In genomic region chr12:112746808-112747605, GRCm38 (mm10) we compare ENCODE assay signal across 8 mouse cellular contexts. TPM values are rescaled to one million over a fixed set of nuclear protein-coding genes. Genes with fewer than 3 reads are reported as not detected.
DNase-seq lines count a peak whose midpoint lies in the region; ATAC-seq and TF ChIP-seq lines count a peak whose summit lies in the region.

No protein-coding gene starts in this region.

- peaks cover 18% of the 10 kb centered on the region for H3K36me3 ChIP-seq in embryonic facial prominence, embryonic 14.5 days (ENCODE audit: control insufficient read depth, insufficient read depth, low read length)
- H3K36me3 ChIP-seq in hindbrain, embryonic 10.5 days = peaks cover 18% of the 10 kb centered on the region; the same call in 1 of the 2 replicates
- H3K36me3 ChIP-seq in liver, embryonic 15.5 days (replicated peaks) = no peaks in the 10 kb centered on the region
- H3K36me3 ChIP-seq in neural tube, embryonic 12.5 days = peaks cover 25% of the 10 kb centered on the region

- WGBS in embryonic facial prominence, embryonic 14.5 days = 10% methylated on average over 10 of the region's 10 CpGs
- WGBS in hindbrain, embryonic 10.5 days = 19% methylated on average over 10 of the region's 10 CpGs
- WGBS in liver, embryonic 15.5 days (ENCODE audit: insufficient replicate concordance) = 24% methylated on average over 10 of the region's 10 CpGs
- 30% methylated on average over 10 of the region's 10 CpGs for WGBS in neural tube, embryonic 12.5 days

- ATAC-seq in embryonic facial prominence, embryonic 14.5 days (ENCODE audit: low read depth) = peak; percentile 64
- ATAC-seq in liver, embryonic 15.5 days (ENCODE audit: insufficient read depth) = peak; percentile 10; the same call in 1 of the 2 replicates
- peak; percentile 77 for ATAC-seq in neural tube, embryonic 12.5 days (ENCODE audit: low FRiP score, low read depth)
- no peak for ATAC-seq in erythroblast, adult 5-6 weeks (replicated peaks; ENCODE audit: low FRiP score, poor library complexity, severe bottlenecking)

- H3K4me3 ChIP-seq in layer of hippocampus, adult 2 months = no peak overlapping the region
- H3K4me3 ChIP-seq in embryonic facial prominence, embryonic 14.5 days (ENCODE audit: low read depth, low read length) = no peak overlapping the region
- peak overlapping the region; percentile 31 for H3K4me3 ChIP-seq in hindbrain, embryonic 10.5 days
- no peak overlapping the region for H3K4me3 ChIP-seq in liver, embryonic 15.5 days (replicated peaks)
- H3K4me3 ChIP-seq in neural tube, embryonic 12.5 days = no peak overlapping the region

- peak; percentile 85 for TF ChIP-seq CTCF in layer of hippocampus, adult 2 months (conservative IDR thresholded peaks at IDR 0.05)

- peaks cover 7% of the 10 kb centered on the region; the same call in 1 of the 2 replicates for H3K4me1 ChIP-seq in embryonic facial prominence, embryonic 14.5 days (ENCODE audit: control insufficient read depth, insufficient read depth, low read length)
- H3K4me1 ChIP-seq in hindbrain, embryonic 10.5 days (replicated peaks) = peaks cover 41% of the 10 kb centered on the region
- peaks cover 7% of the 10 kb centered on the region for H3K4me1 ChIP-seq in liver, embryonic 15.5 days (replicated peaks)
- peaks cover 15% of the 10 kb centered on the region for H3K4me1 ChIP-seq in neural tube, embryonic 12.5 days

- peak in 1 of 2 experiments; percentile 57 for DNase-seq in layer of hippocampus, adult 2 months (ENCODE audit: low spot score in 2 of 2)
- DNase-seq in layer of hippocampus, adult 9-11 months = no peak
- DNase-seq in R1 (ENCODE audit: low read depth, low spot score) = peak; percentile 75
- peak; percentile 90 for DNase-seq in embryonic facial prominence, embryonic 14.5 days (ENCODE audit: low spot score)
- peak; percentile 61 for DNase-seq in hindbrain, embryonic 10.5 days (ENCODE audit: low spot score)

- no peak overlapping the region for H3K27ac ChIP-seq in layer of hippocampus, adult 2 months
- H3K27ac ChIP-seq in embryonic facial prominence, embryonic 14.5 days (replicated peaks; ENCODE audit: low read depth, low read length) = peak overlapping the region; percentile 74
- peak overlapping the region; percentile 91 for H3K27ac ChIP-seq in hindbrain, embryonic 10.5 days
- H3K27ac ChIP-seq in liver, embryonic 15.5 days (replicated peaks) = no peak overlapping the region
- H3K27ac ChIP-seq in neural tube, embryonic 12.5 days = peak overlapping the region; percentile 83

- H3K4me2 ChIP-seq in embryonic facial prominence, embryonic 14.5 days (ENCODE audit: low read depth, low read length) = peak overlapping the region; percentile 25
- H3K4me2 ChIP-seq in liver, embryonic 15.5 days = no peak overlapping the region
- peak overlapping the region; percentile 32 for H3K4me2 ChIP-seq in neural tube, embryonic 12.5 days (replicated peaks)

- no peaks in the 10 kb centered on the region for H3K27me3 ChIP-seq in embryonic facial prominence, embryonic 14.5 days (replicated peaks; ENCODE audit: control insufficient read depth, insufficient read depth, low read length)
- no peaks in the 10 kb centered on the region for H3K27me3 ChIP-seq in hindbrain, embryonic 10.5 days (ENCODE audit: insufficient read depth, poor library complexity, severe bottlenecking)
- H3K27me3 ChIP-seq in liver, embryonic 15.5 days = 0 out of 2 replicates have a peak, but pooled peaks cover 3% of the 10 kb centered on the region
- no peaks in the 10 kb centered on the region for H3K27me3 ChIP-seq in neural tube, embryonic 12.5 days (replicated peaks)

- peak overlapping the region; percentile 27 for H3K9ac ChIP-seq in embryonic facial prominence, embryonic 14.5 days (ENCODE audit: low read depth, low read length)
- H3K9ac ChIP-seq in liver, embryonic 15.5 days = no peak overlapping the region
- peak overlapping the region; percentile 29; the same call in 1 of the 2 replicates for H3K9ac ChIP-seq in neural tube, embryonic 12.5 days

- H3K9me3 ChIP-seq in embryonic facial prominence, embryonic 14.5 days (ENCODE audit: control insufficient read depth, low read length) = no peaks in the 10 kb centered on the region
- no peaks in the 10 kb centered on the region for H3K9me3 ChIP-seq in hindbrain, embryonic 10.5 days
- H3K9me3 ChIP-seq in liver, embryonic 15.5 days (replicated peaks) = no peaks in the 10 kb centered on the region
- H3K9me3 ChIP-seq in neural tube, embryonic 12.5 days = no peaks in the 10 kb centered on the region

RNA-seq across cellular contexts. Expression of gene Pld4, which starts 13.4 kb away (rescaled TPM):
- total RNA-seq in layer of hippocampus, adult 2 months (2021) = 1 to 10 TPM; 8.6 to 9.7 TPM
- polyA plus RNA-seq in embryonic facial prominence, embryonic 14.5 days (2014; fragmentation: Nextera tagmentation; extraction: Ambion mirVana) = 12.8 and 13.0 TPM in 2 replicates
- polyA plus RNA-seq in hindbrain, embryonic 10.5 days (2016; fragmentation: Nextera tagmentation; extraction: Ambion mirVana) = 5.2 and 5.7 TPM in 2 replicates
- 22.4 and 23.3 TPM in 2 replicates for polyA plus RNA-seq in liver, embryonic 15.5 days (2015; fragmentation: Nextera tagmentation; extraction: Ambion mirVana)
- polyA plus RNA-seq in neural tube, embryonic 12.5 days (2016; fragmentation: Nextera tagmentation; extraction: Ambion mirVana) = 5.1 and 5.8 TPM in 2 replicates
- total RNA-seq in erythroblast, adult 5-6 weeks (2015; ENCODE audit: low replicate concordance) = 31.9 and 42.8 TPM in 2 replicates
- total RNA-seq in erythroblast, adult 5-6 weeks (2017; ENCODE audit: low replicate concordance) = 14.6 and 26.6 TPM in 2 replicates

RNA-seq across cellular contexts. Expression of gene Cep170b, which starts 26.8 kb away (rescaled TPM):
- total RNA-seq in layer of hippocampus, adult 2 months (2021) = 100 to 1,000 TPM; 194 to 210 TPM
- polyA plus RNA-seq in embryonic facial prominence, embryonic 14.5 days (2014; fragmentation: Nextera tagmentation; extraction: Ambion mirVana) = 13.3 and 14.4 TPM in 2 replicates
- polyA plus RNA-seq in hindbrain, embryonic 10.5 days (2016; fragmentation: Nextera tagmentation; extraction: Ambion mirVana) = 6.7 and 8.7 TPM in 2 replicates
- polyA plus RNA-seq in liver, embryonic 15.5 days (2015; fragmentation: Nextera tagmentation; extraction: Ambion mirVana) = 3.9 and 5.2 TPM in 2 replicates
- polyA plus RNA-seq in neural tube, embryonic 12.5 days (2016; fragmentation: Nextera tagmentation; extraction: Ambion mirVana) = 22.2 and 23.2 TPM in 2 replicates
- total RNA-seq in erythroblast, adult 5-6 weeks (2015; ENCODE audit: low replicate concordance) = not detected in 2 replicates
- 0.51 TPM in 1 of 2 replicates, not detected in the other for total RNA-seq in erythroblast, adult 5-6 weeks (2017; ENCODE audit: low replicate concordance)

RNA-seq across cellular contexts. Expression of gene Ahnak2, which starts 55.5 kb away (rescaled TPM):
- total RNA-seq in layer of hippocampus, adult 2 months (2021) = 1 to 10 TPM; 3.3 to 3.5 TPM
- 5.9 and 8.3 TPM in 2 replicates for polyA plus RNA-seq in embryonic facial prominence, embryonic 14.5 days (2014; fragmentation: Nextera tagmentation; extraction: Ambion mirVana)
- 0.16 and 0.37 TPM in 2 replicates for polyA plus RNA-seq in hindbrain, embryonic 10.5 days (2016; fragmentation: Nextera tagmentation; extraction: Ambion mirVana)
- 0.18 and 0.23 TPM in 2 replicates for polyA plus RNA-seq in liver, embryonic 15.5 days (2015; fragmentation: Nextera tagmentation; extraction: Ambion mirVana)
- 0.93 and 1.2 TPM in 2 replicates for polyA plus RNA-seq in neural tube, embryonic 12.5 days (2016; fragmentation: Nextera tagmentation; extraction: Ambion mirVana)
- total RNA-seq in erythroblast, adult 5-6 weeks (2015; ENCODE audit: low replicate concordance) = not detected in 2 replicates
- total RNA-seq in erythroblast, adult 5-6 weeks (2017; ENCODE audit: low replicate concordance) = 0.09 TPM in 1 of 2 replicates, not detected in the other

Comparison
In these comparisons a context has a peak if more than half of its experiments do, and no peak if none do; other contexts are left out.
1. H3K27ac ChIP-seq: peak in embryonic facial prominence, embryonic 14.5 days (single experiment), hindbrain, embryonic 10.5 days (single experiment) and neural tube, embryonic 12.5 days (single experiment); none in layer of hippocampus, adult 2 months (single experiment) and liver, embryonic 15.5 days (single experiment).